15 mouse cellular contexts compared by ENCODE assay signal in genomic region chr19:41452166-41452565, GRCm38 (mm10). TPM values are rescaled to one million over a fixed set of nuclear protein-coding genes. Genes with fewer than 3 reads are reported as not detected.
DNase-seq lines count a peak whose midpoint lies in the region; ATAC-seq and TF ChIP-seq lines count a peak whose summit lies in the region.
"Had no signal": no experiment of that assay in that cellular context is flagged by ENCODE, and none has a peak within 500 bp of the region (broad histone marks: within the 10 kb centered on the region; RNA-seq: fewer than 3 reads in every experiment).

No protein-coding gene starts in this region.

- no peak for TF ChIP-seq POLR2A in brain, embryonic 14.5 days (IDR thresholded peaks at IDR 0.05; ENCODE audit: borderline replicate concordance, extremely low read depth, insufficient read depth, insufficient read length, poor library complexity, severe bottlenecking)

- no peak overlapping the region for H3K4me3 ChIP-seq in liver, embryonic 12.5 days
- H3K4me3 ChIP-seq in intestine, embryonic 16.5 days (ENCODE audit: low read length): no peak overlapping the region
- H3K4me3 ChIP-seq: heart, embryonic 15.5 days; hindbrain, embryonic 13.5 days; midbrain, embryonic 13.5 days; neural tube, embryonic 12.5 days had no signal

- peak; percentile 31 for DNase-seq in thymus, postnatal 4 days
- no peak for DNase-seq in thymus, postnatal 14 days
- peak; percentile 34 for DNase-seq in brain, embryonic 14.5 days (ENCODE audit: low read depth)
- no peak for DNase-seq in urinary bladder, postnatal 10 days (ENCODE audit: low spot score)
- no peak for DNase-seq in Muller cell, postnatal 12 days (ENCODE audit: inconsistent ontology term)
- no peak for DNase-seq in thymus, postnatal 36 days
- DNase-seq: cerebellum, postnatal 14 days; gastrocnemius, postnatal 36 days; kidney, adult 8-10 months had no signal

- ATAC-seq in liver, embryonic 12.5 days: peak; percentile 79
- no peak for ATAC-seq in intestine, embryonic 16.5 days
- ATAC-seq: midbrain, embryonic 13.5 days had no signal

- no peak overlapping the region for H3K9ac ChIP-seq in liver, embryonic 12.5 days
- no peak overlapping the region for H3K9ac ChIP-seq in intestine, embryonic 16.5 days (ENCODE audit: low read depth, low read length)
- H3K9ac ChIP-seq: heart, embryonic 15.5 days; hindbrain, embryonic 13.5 days; midbrain, embryonic 13.5 days; neural tube, embryonic 12.5 days had no signal

- WGBS in liver, embryonic 12.5 days (ENCODE audit: insufficient replicate concordance): 11% methylated on average over 3 of the region's 3 CpGs
- WGBS in intestine, embryonic 16.5 days: 6% methylated on average over 3 of the region's 3 CpGs

- no peaks in the 10 kb centered on the region for H3K36me3 ChIP-seq in liver, embryonic 12.5 days
- no peaks in the 10 kb centered on the region for H3K36me3 ChIP-seq in intestine, embryonic 16.5 days (ENCODE audit: control insufficient read depth, insufficient read depth, low read length)
- H3K36me3 ChIP-seq: heart, embryonic 15.5 days; hindbrain, embryonic 13.5 days; midbrain, embryonic 13.5 days; neural tube, embryonic 12.5 days had no signal

- no peaks in the 10 kb centered on the region for H3K27me3 ChIP-seq in liver, embryonic 12.5 days (replicated peaks)
- no peaks in the 10 kb centered on the region for H3K27me3 ChIP-seq in intestine, embryonic 16.5 days (replicated peaks; ENCODE audit: control insufficient read depth, insufficient read depth, low read length)
- H3K27me3 ChIP-seq: heart, embryonic 15.5 days; hindbrain, embryonic 13.5 days; midbrain, embryonic 13.5 days; neural tube, embryonic 12.5 days had no signal

- peaks cover 16% of the 10 kb centered on the region for H3K9me3 ChIP-seq in liver, embryonic 12.5 days (replicated peaks)
- no peaks in the 10 kb centered on the region for H3K9me3 ChIP-seq in intestine, embryonic 16.5 days (ENCODE audit: control insufficient read depth, low read length)
- H3K9me3 ChIP-seq: heart, embryonic 15.5 days; hindbrain, embryonic 13.5 days; midbrain, embryonic 13.5 days; neural tube, embryonic 12.5 days had no signal

- TF ChIP-seq CTCF in brain, embryonic 14.5 days (IDR thresholded peaks at IDR 0.05; ENCODE audit: borderline replicate concordance, extremely low read depth, insufficient read depth, insufficient read length): no peak

- peaks cover 52% of the 10 kb centered on the region for H3K4me1 ChIP-seq in liver, embryonic 12.5 days
- no peaks in the 10 kb centered on the region for H3K4me1 ChIP-seq in intestine, embryonic 16.5 days (ENCODE audit: control insufficient read depth, insufficient read depth, low read length)
- H3K4me1 ChIP-seq: hindbrain, embryonic 13.5 days; midbrain, embryonic 13.5 days; neural tube, embryonic 12.5 days had no signal

- H3K27ac ChIP-seq in liver, embryonic 12.5 days: no peak overlapping the region
- H3K27ac ChIP-seq in intestine, embryonic 16.5 days (ENCODE audit: low read length): no peak overlapping the region
- H3K27ac ChIP-seq: heart, embryonic 15.5 days; hindbrain, embryonic 13.5 days; midbrain, embryonic 13.5 days; neural tube, embryonic 12.5 days had no signal

- no peak overlapping the region for H3K4me2 ChIP-seq in liver, embryonic 12.5 days
- H3K4me2 ChIP-seq in intestine, embryonic 16.5 days (ENCODE audit: low read depth, low read length): no peak overlapping the region
- H3K4me2 ChIP-seq: heart, embryonic 15.5 days; hindbrain, embryonic 13.5 days; midbrain, embryonic 13.5 days; neural tube, embryonic 12.5 days had no signal

RNA-seq across cellular contexts. Expression of gene Lcor, which starts 30.3 kb away (rescaled TPM):
- 7.1 and 10.3 TPM in 2 replicates for polyA plus RNA-seq in brain, embryonic 14.5 days (2012; rRNA removed)
- polyA plus RNA-seq in liver, embryonic 12.5 days (2016; fragmentation: Nextera tagmentation; extraction: Ambion mirVana): 7.9 and 9.3 TPM in 2 replicates
- polyA plus RNA-seq in intestine, embryonic 16.5 days (2015; fragmentation: Nextera tagmentation; extraction: Ambion mirVana): 19.0 and 20.8 TPM in 2 replicates

Comparison
In these comparisons a context has a peak if more than half of its experiments do, and no peak if none do; other contexts are left out.
1. DNase-seq: peak in thymus, postnatal 4 days (single experiment) and brain, embryonic 14.5 days (single experiment); none in thymus, postnatal 14 days (single experiment), urinary bladder, postnatal 10 days (single experiment), Muller cell, postnatal 12 days (single experiment) and thymus, postnatal 36 days (0 of 2).